Mouse (Mus musculus): ENCODE measurements around the gene Mmp11.

Mmp11 gene

DNA sequence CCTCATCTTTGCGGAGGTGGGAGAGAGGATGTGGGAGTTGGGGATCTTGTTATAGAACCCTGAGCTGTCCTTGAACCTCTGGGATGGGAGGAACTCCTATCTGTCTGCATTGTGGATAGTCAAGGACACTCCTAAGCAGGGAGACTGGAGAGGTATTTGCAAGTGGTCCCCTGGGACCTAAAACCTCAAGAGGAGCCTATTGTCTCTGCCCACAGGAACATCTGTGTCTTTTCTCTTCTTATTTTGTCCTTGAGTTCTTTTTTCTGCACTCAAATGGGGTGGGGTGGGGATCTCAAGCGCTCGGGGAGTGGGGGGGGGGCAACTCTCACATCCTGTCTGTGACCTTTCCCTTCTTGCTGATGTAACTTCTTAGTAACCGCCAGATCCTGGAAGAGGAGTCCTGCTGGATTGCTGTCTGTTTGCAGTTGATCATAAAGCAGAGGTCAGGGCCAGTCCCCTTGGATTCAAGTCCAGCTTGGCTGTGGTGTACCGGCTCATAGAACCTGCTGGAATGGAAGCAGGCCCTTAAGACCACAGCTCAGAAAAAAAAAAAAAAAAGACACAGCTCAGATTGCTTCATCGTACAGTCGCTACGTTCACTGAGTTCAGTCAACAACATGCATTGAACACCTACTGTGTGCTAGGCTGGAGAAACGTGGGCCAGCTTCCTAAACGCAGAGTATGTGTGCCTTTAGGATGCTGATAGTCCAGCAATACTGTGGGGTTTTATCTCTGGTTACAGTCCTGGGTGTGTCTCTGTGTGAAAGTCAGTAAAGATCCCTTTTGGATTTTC lies 1.8 kb upstream of the Mmp11 start:
- peak; percentile 78 for DNase-seq (ENCODE audit: low spot score)

GRCm38 (mm10) chr10:75936909-75937667 lies 792 bp upstream of the Mmp11 start:
- no peak for DNase-seq (ENCODE audit: low spot score)

- no peak for DNase-seq (ENCODE audit: low spot score)
Measured at GRCm38 (mm10) chr10:75934991-75935390, 1.3 kb downstream of the Mmp11 start.

DNA sequence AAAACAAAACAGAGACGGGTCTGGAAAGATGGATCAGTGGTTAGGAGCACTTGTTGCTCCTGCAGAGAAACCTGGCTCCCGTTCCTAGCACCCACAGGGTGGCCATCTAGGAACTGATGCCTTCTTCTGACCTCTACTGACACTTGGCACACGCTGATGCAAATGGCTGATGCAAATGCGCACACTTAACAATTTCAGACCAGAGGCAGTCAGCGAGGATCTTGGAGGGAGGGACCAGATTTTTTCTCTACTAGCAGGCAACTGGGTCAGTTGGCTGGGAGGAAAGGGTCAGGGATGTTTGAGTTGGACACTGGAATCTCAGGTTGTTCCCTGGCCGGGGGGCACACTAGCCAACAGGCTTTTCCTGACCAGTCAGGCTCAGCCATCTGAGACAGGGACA lies 3.4 kb downstream of the Mmp11 start, which contains the start of gene Chchd10:
Gene Chchd10 (plus strand): TSS at position 240 of the 400 bp plus-strand sequence.
- DNase-seq (ENCODE audit: low spot score): no peak

DNA sequence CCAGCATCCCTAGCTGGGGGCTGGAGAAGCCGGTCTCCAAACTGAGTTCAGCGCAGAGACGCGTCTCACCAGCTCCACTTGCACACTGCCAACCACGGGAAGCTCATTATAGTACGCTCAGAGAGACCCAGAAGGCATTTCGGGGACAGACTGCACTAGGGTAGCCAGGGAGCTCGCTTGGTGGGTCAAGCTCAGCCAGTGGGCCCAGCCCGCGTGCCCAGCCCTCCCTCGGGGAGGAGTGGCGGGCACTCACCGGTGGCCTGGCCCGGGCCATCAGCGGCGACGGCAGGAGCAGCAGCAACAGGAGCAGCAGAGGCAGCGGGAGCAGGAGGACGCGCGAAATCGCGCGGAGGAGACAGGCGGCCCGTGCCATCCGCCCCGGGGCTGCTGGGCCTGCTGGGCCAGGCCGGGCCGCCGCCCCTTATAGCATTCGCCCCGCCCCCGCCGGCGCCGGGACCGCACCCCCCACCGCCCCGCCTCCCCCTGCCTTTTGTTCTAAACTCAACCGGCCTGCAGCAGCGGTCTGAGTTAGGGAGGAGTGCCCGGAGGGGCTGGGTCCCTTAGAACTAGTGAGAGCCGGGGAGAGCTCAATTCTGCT lies 4.1 kb downstream of the Mmp11 start:
- no peak for DNase-seq (ENCODE audit: low spot score)

- DNase-seq (ENCODE audit: low spot score): no peak
Measured at GRCm38 (mm10) chr10:75931311-75931710, 5.0 kb downstream of the Mmp11 start.

- DNase-seq (ENCODE audit: low spot score): no peak
Measured at GRCm38 (mm10) chr10:75930304-75930703, 6.0 kb downstream of the Mmp11 start.

DNA sequence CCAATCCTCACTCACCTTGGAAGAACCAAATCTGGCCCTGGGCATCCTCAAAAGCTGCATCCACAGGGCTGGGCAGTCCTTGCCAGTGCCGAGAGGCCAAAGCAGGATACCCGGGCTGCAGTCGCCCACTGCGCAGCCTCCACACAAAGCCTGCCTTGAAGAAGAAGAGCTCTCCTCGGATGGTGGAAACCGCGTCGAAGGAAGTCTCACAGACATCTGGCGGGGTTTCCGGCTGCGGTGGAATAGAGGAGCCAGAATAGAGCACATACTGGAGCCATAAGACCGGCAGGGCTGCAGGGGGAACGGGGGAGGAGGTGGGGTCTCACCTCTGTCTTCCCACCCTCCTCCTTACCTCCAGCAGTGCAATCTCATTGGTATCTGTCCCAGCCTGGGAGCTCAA lies 9.9 kb downstream of the Mmp11 start:
- DNase-seq (ENCODE audit: low spot score): no peak

GRCm38 (mm10) chr10:75924324-75924723 lies 12.0 kb downstream of the Mmp11 start:
- DNase-seq (ENCODE audit: low spot score): no peak

DNA sequence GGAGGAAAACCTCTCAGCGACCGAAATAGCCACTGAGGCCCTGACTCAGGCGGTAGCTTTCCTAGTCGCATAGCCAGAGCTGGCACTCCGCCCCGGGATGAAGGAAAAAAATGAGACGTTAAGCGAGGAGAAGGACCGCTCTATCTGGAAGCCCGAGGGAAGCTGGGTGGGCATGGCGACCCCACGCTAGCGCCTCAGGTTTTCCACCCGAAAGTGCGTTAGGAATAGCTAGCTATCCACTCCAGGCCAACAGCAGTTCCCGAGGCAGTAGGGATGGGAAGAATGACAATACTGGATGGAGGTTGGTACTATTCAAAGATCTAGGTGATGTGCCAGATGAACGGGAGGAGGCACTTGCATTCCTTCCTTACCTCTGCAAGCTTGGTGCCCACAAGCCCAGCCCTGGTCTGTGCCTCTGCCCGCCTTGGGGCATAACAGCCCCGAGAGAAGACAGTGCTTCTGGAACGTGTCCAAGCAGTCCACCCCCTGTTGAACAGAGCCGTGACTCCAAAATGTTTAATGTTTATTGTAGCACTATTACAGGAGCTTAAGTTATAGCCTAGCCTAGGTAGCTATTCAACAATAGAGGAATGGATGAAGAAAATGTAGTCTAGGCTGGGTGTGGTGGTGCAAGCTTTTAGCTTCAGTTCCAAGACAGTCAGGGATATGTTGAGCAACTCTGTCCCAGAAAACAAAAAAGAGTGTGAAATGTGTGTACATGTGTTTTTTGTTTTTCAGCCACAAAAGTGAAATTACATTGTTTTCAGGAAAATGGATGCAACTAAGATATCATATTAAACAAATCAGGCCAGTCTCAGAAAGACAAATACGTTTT lies 14.4 kb downstream of the Mmp11 start:
- DNase-seq (ENCODE audit: low spot score): peak; percentile 49

GRCm38 (mm10) chr10:75921026-75921725 lies 15.1 kb downstream of the Mmp11 start, which contains the start of gene Smarcb1:
TSS of gene Smarcb1 (minus strand) at chr10:75921617.
- peak; percentile 96 for DNase-seq (ENCODE audit: low spot score)

DNA sequence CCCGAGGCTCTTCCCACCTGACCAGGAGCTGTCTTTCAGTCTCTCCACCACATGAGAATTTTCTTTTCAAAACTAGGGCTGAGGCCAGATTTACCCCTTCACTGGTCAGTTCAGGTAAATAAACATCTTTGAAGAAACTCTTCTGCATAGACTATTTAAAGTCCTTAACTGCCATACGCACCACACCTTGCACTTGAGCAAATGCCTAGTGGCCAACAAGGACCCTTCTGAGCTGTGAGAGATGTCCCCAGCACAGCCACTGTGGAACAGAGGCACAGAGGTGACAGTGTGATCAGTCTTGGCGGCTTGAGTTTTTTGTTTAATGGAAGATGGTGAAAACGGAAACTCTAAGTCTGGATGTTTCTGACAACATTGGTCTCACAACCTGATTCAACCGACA lies 17.3 kb downstream of the Mmp11 start:
- no peak for DNase-seq (ENCODE audit: low spot score)

DNA sequence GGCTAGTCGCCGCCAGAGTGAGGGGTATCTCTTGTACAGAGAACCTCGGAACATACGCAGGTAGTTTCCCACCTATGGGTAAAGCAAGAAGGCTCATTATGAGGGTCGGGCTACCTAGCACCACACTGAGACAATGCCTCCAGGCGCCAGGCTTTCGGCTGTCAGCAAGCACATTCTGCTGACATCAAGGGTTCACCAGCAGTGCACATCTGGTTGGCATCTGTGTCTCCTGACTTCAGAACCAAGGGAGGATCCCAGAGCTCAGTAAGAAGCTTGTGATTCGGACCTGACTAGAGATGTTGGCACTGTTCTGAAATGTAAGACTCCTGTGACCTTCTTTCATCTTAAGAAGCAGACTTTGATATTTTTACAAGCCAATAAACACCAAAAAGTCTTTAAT lies 19.5 kb downstream of the Mmp11 start:
- DNase-seq (ENCODE audit: low spot score): no peak

GRCm38 (mm10) chr10:75915557-75915956 lies 20.7 kb downstream of the Mmp11 start:
- DNase-seq (ENCODE audit: low spot score): no peak

GRCm38 (mm10) chr10:75913013-75913589 lies 23.2 kb downstream of the Mmp11 start:
- no peak for DNase-seq (ENCODE audit: low spot score)

DNA sequence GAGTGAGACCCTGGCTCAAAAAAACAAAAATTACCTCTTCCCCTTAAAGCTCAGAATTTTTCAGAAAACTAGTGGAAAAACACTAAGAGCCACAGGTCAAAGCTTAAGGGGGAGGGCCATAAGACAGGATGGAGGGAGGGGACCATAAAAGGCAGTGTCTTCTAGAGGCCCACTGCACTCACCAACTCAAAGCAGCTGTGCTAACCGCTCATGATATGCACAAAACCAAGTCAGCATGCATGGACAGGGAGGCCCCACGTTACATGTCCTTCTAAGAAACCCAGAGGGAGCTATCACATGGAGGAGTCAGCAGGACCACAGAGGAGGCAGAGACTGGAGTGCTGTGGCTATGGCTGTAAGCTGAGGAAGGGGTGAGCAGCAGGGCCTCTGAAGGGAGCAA lies 25.6 kb downstream of the Mmp11 start:
- no peak for DNase-seq (ENCODE audit: low spot score)

- no peak for DNase-seq (ENCODE audit: low spot score)
Measured at GRCm38 (mm10) chr10:75906882-75907281, 29.4 kb downstream of the Mmp11 start.

DNA sequence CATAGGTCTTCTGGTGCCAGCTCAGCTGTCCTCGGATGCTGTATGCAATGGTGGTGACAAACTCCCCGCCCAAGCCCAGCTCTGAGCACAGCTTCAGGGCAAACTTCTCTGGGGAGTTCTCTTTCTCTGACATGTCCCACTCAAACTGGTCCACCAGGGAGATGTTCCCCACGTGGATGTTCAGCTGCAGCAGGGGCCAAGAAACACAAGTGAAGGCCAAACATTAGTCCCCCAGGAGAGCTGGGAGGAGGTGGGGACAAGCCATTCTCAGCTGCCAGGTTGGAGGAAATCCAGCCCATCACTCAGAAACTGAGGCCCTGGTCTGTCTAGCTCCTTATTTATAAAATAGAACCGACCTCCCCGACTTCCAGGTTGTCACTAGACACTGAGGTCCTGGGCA lies 31.9 kb downstream of the Mmp11 start:
- DNase-seq (ENCODE audit: low spot score): no peak

- peak; percentile 51 for DNase-seq (ENCODE audit: low spot score)
Measured at GRCm38 (mm10) chr10:75898846-75899245, 37.5 kb downstream of the Mmp11 start.

DNA sequence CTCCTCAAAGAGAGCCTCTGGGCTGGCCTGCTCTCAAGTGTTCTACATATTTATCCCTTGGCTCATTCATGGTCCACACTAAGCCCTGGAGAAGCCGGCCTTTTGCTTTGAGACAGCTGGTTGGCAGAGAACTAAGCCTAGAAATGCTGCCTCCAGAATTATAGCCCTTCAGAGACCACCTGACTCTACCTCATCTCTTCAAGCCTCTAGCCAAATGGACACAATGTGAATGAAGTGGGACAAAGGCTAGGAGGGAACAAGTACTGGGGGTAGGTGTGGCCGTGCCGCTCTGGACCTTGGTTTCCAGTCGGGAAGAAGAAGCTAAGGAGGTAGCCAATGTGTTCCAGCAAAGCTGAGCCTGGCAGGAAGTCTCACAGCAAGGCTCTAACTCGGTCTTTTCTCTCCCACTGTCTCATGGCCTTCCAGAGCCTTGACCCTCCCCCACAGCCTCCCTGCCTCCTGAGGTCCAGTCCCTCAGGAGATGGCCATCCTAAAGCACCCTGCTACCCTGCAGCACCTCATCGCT lies 38.2 kb downstream of the Mmp11 start:
- no peak for DNase-seq (ENCODE audit: low spot score)

GRCm38 (mm10) chr10:75897373-75897772 lies 38.9 kb downstream of the Mmp11 start:
- no peak for DNase-seq (ENCODE audit: low spot score)

Data from testis, postnatal 14 days (tissue).